Mouse (Mus musculus): ENCODE measurements around the gene Ccdc62. TPM values are rescaled to one million over a fixed set of nuclear protein-coding genes. Genes with fewer than 3 reads are reported as not detected.

Ccdc62 gene
- polyA plus RNA-seq, 1 experiment from 2014 or later = 6.8 TPM

DNA sequence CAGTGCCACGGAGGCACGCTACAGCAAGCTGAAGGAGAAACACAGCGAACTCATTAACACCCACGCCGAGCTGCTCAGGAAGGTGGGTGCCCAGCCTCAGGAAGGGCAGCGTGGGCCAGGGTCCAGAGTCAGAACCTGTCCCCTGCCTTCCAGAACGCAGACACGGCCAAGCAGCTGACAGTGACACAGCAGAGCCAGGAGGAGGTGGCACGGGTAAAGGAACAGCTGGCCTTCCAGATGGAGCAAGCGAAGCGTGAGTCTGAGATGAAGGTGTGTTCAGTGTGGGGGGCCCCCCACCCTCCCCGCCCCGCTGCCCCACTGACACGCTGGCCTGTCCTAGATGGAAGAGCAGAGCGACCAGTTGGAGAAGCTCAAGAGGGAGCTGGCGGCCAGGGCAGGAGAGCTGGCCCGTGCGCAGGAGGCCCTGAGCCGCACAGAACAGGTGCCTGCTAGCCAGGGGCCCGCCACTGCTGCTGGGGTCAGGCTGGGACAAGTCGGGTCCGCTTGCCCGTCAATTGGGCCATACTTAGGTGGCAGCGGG is 66.8 kb downstream of the Ccdc62 start:
- Histone ChIP-seq H3K9ac (ENCODE audit: low read length) (no peak overlapping the region), H3K36me3 (ENCODE audit: control insufficient read depth, insufficient read depth, low read length) (no peaks in the 10 kb centered on the region), H3K4me2 (ENCODE audit: low read depth, low read length) (no peak overlapping the region), H3K27ac (ENCODE audit: low read length) (no peak overlapping the region), H3K9me3 (replicated peaks; ENCODE audit: control insufficient read depth, low read length) (no peaks in the 10 kb centered on the region), H3K4me1 (ENCODE audit: control insufficient read depth, insufficient read depth, low read length) (0 out of 2 replicates have a peak, but pooled peaks cover 5% of the 10 kb centered on the region), H3K27me3 (ENCODE audit: control insufficient read depth, insufficient read depth, low read length) (no peaks in the 10 kb centered on the region), H3K4me3 (replicated peaks; ENCODE audit: low read length) (no peak overlapping the region)
- ATAC-seq (ENCODE audit: insufficient read depth, low FRiP score) = no peak
- WGBS = 86% methylated on average over 24 of the region's 24 CpGs

DNA sequence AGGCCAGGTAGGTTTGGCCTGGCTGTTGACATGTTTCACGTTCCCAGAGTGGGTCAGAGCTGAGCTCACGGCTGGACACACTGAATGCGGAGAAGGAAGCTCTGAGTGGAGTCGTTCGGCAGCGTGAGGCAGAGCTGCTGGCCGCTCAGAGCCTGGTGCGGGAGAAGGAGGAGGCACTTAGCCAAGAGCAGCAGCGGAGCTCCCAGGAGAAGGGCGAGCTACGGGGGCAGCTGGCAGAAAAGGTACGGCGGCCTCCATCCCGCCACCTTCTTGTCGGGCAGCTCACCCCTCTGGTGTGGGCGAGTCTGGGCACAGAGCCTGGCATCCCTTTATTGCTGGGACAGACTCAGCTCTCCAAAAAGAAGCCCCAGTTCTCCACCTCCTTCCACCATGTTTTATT is 67.3 kb downstream of the Ccdc62 start:
- ATAC-seq (ENCODE audit: insufficient read depth, low FRiP score) = no peak

DNA sequence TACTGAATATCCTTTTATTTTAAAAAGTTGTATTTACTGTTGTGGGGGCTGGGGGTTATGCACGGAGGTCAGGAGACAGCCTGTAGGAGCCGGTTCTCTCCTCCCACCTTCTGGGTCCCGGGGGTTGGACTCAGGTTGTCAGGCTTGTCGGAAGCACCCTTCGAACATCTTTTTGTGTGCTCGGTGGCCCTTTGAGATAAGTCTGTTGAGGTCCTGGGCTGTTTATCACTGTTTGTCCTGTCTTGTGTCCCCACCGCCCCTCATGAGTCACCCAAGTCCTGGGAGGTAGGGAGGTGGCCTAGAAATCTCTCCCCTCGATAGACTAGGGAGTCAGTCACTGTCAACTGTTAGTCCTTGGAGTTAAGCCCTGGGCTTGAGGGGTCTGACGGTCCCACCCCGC is 67.9 kb downstream of the Ccdc62 start:
- ATAC-seq (ENCODE audit: insufficient read depth, low FRiP score) = no peak
- H3K27me3 ChIP-seq (ENCODE audit: control insufficient read depth, insufficient read depth, low read length) = no peaks in the 10 kb centered on the region
- no peak overlapping the region for H3K9ac ChIP-seq (ENCODE audit: low read length)
- H3K4me2 ChIP-seq (ENCODE audit: low read depth, low read length) = no peak overlapping the region
- no peaks in the 10 kb centered on the region for H3K4me1 ChIP-seq (ENCODE audit: control insufficient read depth, insufficient read depth, low read length)
- H3K36me3 ChIP-seq (ENCODE audit: control insufficient read depth, insufficient read depth, low read length) = no peaks in the 10 kb centered on the region
- WGBS = 68% methylated on average over 10 of the region's 10 CpGs
- no peaks in the 10 kb centered on the region for H3K9me3 ChIP-seq (replicated peaks; ENCODE audit: control insufficient read depth, low read length)
- H3K4me3 ChIP-seq (replicated peaks; ENCODE audit: low read length) = no peak overlapping the region
- H3K27ac ChIP-seq (ENCODE audit: low read length) = no peak overlapping the region

More for the DNA sequence above, 67.3 kb downstream of the Ccdc62 start:
- Histone ChIP-seq H3K9ac (ENCODE audit: low read length) (no peak overlapping the region), H3K27ac (ENCODE audit: low read length) (no peak overlapping the region), H3K9me3 (replicated peaks; ENCODE audit: control insufficient read depth, low read length) (no peaks in the 10 kb centered on the region), H3K4me1 (ENCODE audit: control insufficient read depth, insufficient read depth, low read length) (no peaks in the 10 kb centered on the region), H3K4me3 (replicated peaks; ENCODE audit: low read length) (no peak overlapping the region), H3K36me3 (ENCODE audit: control insufficient read depth, insufficient read depth, low read length) (no peaks in the 10 kb centered on the region), H3K4me2 (ENCODE audit: low read depth, low read length) (no peak overlapping the region), H3K27me3 (ENCODE audit: control insufficient read depth, insufficient read depth, low read length) (no peaks in the 10 kb centered on the region)
- 74% methylated on average over 16 of the region's 16 CpGs for WGBS

DNA sequence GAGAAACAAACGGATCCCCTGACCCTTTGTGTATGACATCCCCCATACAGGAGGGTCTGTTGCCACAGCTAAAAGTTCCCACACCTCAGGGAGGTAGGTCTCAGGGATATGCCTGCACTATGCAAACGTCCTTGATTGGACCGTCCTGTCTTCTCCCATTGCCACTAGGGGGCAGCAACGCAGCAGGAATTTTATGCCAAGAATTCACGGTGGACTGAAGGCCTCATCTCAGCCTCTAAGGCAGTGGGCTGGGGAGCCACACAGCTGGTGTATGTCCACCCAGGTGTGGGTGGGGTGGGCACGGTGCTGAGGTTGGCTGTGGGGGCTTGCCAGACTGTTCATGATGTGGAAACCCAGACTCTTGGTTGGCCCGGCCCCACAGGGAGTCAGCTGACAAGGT is 70.3 kb downstream of the Ccdc62 start:
- 8% methylated on average over 7 of the region's 7 CpGs for WGBS
- peaks cover 1% of the 10 kb centered on the region for H3K36me3 ChIP-seq (ENCODE audit: control insufficient read depth, insufficient read depth, low read length)

DNA sequence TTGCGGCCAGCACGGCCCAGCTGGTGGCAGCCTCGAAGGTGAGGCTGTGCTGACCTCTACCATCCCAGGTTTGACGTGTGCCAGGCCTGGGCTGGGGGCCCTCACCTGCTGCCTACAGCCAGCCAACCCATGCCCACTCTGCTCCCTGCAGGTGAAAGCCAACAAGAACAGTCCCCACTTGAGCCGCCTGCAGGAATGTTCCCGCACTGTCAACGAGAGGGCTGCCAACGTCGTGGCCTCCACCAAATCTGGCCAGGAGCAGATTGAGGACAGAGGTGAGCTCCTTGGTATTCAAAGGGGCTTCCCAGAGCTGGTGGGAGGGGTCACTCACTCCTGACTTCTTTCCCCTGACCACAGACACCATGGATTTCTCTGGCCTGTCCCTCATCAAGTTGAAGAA is 70.8 kb downstream of the Ccdc62 start:
- Histone ChIP-seq H3K4me3 (replicated peaks; ENCODE audit: low read length) (no peak overlapping the region), H3K9me3 (replicated peaks; ENCODE audit: control insufficient read depth, low read length) (no peaks in the 10 kb centered on the region), H3K4me2 (ENCODE audit: low read depth, low read length) (no peak overlapping the region), H3K27me3 (ENCODE audit: control insufficient read depth, insufficient read depth, low read length) (no peaks in the 10 kb centered on the region), H3K27ac (ENCODE audit: low read length) (no peak overlapping the region), H3K9ac (ENCODE audit: low read length) (no peak overlapping the region), H3K36me3 (ENCODE audit: control insufficient read depth, insufficient read depth, low read length) (peaks cover 6% of the 10 kb centered on the region), H3K4me1 (ENCODE audit: control insufficient read depth, insufficient read depth, low read length) (no peaks in the 10 kb centered on the region; the same call in 1 of the 2 replicates)
- ATAC-seq (ENCODE audit: insufficient read depth, low FRiP score) = no peak
- WGBS = 57% methylated on average over 9 of the region's 9 CpGs

More for the DNA sequence above, 70.3 kb downstream of the Ccdc62 start:
- Histone ChIP-seq H3K4me3 (replicated peaks; ENCODE audit: low read length) (no peak overlapping the region), H3K9me3 (replicated peaks; ENCODE audit: control insufficient read depth, low read length) (no peaks in the 10 kb centered on the region), H3K4me2 (ENCODE audit: low read depth, low read length) (no peak overlapping the region), H3K27ac (ENCODE audit: low read length) (no peak overlapping the region), H3K9ac (ENCODE audit: low read length) (no peak overlapping the region), H3K4me1 (ENCODE audit: control insufficient read depth, insufficient read depth, low read length) (no peaks in the 10 kb centered on the region; the same call in 1 of the 2 replicates), H3K27me3 (ENCODE audit: control insufficient read depth, insufficient read depth, low read length) (no peaks in the 10 kb centered on the region)
- ATAC-seq (ENCODE audit: insufficient read depth, low FRiP score) = peak; percentile 26; the same call in 1 of the 2 replicates

DNA sequence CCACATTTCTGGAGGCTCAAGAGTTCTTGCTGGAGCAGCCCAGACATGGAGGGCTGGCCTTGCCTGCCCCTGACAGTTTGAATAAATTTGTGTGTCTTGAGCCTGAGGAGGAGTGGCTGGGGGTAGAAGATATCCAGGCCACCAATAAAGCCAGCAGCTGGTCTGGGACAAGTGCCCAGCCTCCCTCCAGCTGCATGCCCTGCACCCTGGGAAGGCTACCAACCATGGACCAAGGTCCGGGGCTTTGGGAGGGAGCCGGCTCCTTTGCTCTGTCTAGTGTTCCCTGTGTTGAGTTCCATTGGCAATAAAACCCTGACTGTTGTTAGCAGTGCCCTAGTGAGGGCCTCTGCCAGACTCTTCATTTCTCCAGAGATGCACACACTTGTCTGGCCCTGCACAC is 72.4 kb downstream of the Ccdc62 start:
- ATAC-seq (ENCODE audit: insufficient read depth, low FRiP score) = no peak
- Histone ChIP-seq H3K27ac (ENCODE audit: low read length) (peak overlapping the region; percentile 13; the same call in 1 of the 2 replicates), H3K4me3 (replicated peaks; ENCODE audit: low read length) (no peak overlapping the region), H3K9me3 (replicated peaks; ENCODE audit: control insufficient read depth, low read length) (no peaks in the 10 kb centered on the region), H3K4me1 (ENCODE audit: control insufficient read depth, insufficient read depth, low read length) (no peaks in the 10 kb centered on the region; the same call in 1 of the 2 replicates), H3K4me2 (ENCODE audit: low read depth, low read length) (no peak overlapping the region), H3K36me3 (ENCODE audit: control insufficient read depth, insufficient read depth, low read length) (peaks cover 12% of the 10 kb centered on the region), H3K9ac (ENCODE audit: low read length) (no peak overlapping the region), H3K27me3 (ENCODE audit: control insufficient read depth, insufficient read depth, low read length) (no peaks in the 10 kb centered on the region)
- 77% methylated on average over 2 of the region's 2 CpGs for WGBS

DNA sequence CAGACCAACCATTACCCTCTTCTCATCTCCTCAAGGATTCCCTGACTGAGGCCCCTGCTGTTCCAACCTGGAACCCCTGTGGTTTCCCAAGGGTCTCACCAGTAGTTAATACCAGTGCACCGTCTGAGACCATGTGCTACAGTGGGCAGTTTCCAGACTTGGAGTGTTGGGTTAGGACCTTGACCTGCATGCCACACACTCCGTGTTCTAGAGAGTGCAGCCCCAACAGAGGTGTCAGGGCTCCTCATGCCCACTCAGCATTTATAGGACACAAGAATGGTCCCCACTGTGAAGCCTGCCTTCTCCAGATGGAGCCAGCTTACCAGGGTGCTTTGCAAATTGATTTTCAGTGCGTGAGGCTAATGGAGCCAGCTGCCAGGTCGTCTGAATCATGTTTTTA is 72.9 kb downstream of the Ccdc62 start:
- no peak for ATAC-seq (ENCODE audit: insufficient read depth, low FRiP score)
- H3K27ac ChIP-seq (ENCODE audit: low read length) = peak overlapping the region; percentile 13; the same call in 1 of the 2 replicates
- 71% methylated on average over 4 of the region's 4 CpGs for WGBS

DNA sequence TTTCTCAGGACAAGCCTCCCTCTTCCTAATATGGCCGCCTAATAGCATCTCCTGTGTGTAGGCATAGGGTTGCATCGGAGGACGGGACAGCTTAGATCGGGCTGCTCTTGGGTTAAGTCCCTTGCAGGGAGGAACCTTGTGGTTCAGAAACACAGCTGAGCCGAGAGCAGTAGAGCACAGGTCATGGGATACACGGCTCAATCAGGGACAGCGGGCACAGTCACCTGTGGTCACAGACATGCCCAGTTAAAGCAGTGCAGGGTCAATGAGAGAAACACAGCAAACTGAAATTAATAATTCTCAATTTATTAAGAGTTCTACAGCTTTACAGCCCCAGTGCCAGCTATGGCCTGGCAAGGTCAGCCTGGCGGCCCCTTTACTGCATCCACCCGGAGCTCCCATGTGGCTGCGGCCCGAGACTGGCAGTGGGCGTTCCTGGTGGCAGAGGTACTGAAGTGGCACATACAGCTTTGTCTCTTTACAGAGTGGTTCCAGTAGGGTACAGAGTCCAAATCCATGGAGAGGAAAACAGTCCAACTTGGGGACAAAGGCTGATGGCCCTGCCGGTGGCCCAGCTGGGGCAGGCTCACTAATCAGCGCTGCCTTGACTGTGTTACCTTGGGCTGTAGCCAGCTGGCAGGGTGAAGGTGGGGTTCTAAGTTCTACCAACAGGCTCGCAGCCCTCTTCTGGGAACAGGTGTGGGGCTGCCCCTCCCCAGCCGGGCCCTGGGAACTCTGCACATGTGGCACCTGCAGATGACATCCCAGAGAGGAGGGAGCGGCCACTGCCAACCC is 74.1 kb downstream of the Ccdc62 start:
- Histone ChIP-seq H3K9me3 (replicated peaks; ENCODE audit: control insufficient read depth, low read length) (no peaks in the 10 kb centered on the region), H3K4me3 (replicated peaks; ENCODE audit: low read length) (no peak overlapping the region), H3K4me2 (ENCODE audit: low read depth, low read length) (no peak overlapping the region), H3K9ac (ENCODE audit: low read length) (no peak overlapping the region), H3K27me3 (ENCODE audit: control insufficient read depth, insufficient read depth, low read length) (no peaks in the 10 kb centered on the region), H3K36me3 (ENCODE audit: control insufficient read depth, insufficient read depth, low read length) (peaks cover 17% of the 10 kb centered on the region), H3K4me1 (ENCODE audit: control insufficient read depth, insufficient read depth, low read length) (no peaks in the 10 kb centered on the region; the same call in 1 of the 2 replicates), H3K27ac (ENCODE audit: low read length) (peak overlapping the region; percentile 7; the same call in 1 of the 2 replicates)
- ATAC-seq (ENCODE audit: insufficient read depth, low FRiP score) = peak; percentile 49; the same call in 1 of the 2 replicates
- WGBS = 85% methylated on average over 17 of the region's 17 CpGs

More for the DNA sequence above, 72.9 kb downstream of the Ccdc62 start:
- H3K36me3 ChIP-seq (ENCODE audit: control insufficient read depth, insufficient read depth, low read length) = peaks cover 12% of the 10 kb centered on the region
- H3K4me1 ChIP-seq (ENCODE audit: control insufficient read depth, insufficient read depth, low read length) = no peaks in the 10 kb centered on the region; the same call in 1 of the 2 replicates
- no peaks in the 10 kb centered on the region for H3K27me3 ChIP-seq (ENCODE audit: control insufficient read depth, insufficient read depth, low read length)
- no peak overlapping the region for H3K9ac ChIP-seq (ENCODE audit: low read length)
- no peak overlapping the region for H3K4me2 ChIP-seq (ENCODE audit: low read depth, low read length)
- no peaks in the 10 kb centered on the region for H3K9me3 ChIP-seq (replicated peaks; ENCODE audit: control insufficient read depth, low read length)
- no peak overlapping the region for H3K4me3 ChIP-seq (replicated peaks; ENCODE audit: low read length)

DNA sequence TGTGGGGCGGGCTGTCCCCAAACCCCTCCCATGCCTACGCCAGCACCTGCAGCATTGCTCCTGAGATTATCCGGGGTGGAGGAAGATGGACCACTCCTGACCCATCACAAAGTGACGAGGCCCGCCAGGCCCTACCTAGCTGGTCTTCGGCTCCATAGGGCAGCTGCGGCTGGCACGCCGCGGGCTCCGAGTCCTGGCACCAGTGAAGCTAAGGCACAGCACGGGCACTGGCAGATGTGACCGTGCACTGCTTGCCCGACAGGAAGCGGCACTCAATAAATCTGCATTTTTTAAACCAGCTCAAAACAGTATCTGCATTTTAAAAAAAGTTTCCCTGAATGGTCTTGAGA is 74.6 kb downstream of the Ccdc62 start:
- 88% methylated on average over 15 of the region's 15 CpGs for WGBS
- peaks cover under 1% of the 10 kb centered on the region for H3K4me1 ChIP-seq (ENCODE audit: control insufficient read depth, insufficient read depth, low read length)
- 0 out of 2 replicates have a peak overlapping the region, but pooled peaks have one; percentile 7 for H3K27ac ChIP-seq (ENCODE audit: low read length)
- H3K4me3 ChIP-seq (replicated peaks; ENCODE audit: low read length) = no peak overlapping the region
- ATAC-seq (ENCODE audit: insufficient read depth, low FRiP score) = no peak
- H3K9ac ChIP-seq (ENCODE audit: low read length) = no peak overlapping the region
- H3K27me3 ChIP-seq (ENCODE audit: control insufficient read depth, insufficient read depth, low read length) = no peaks in the 10 kb centered on the region
- H3K36me3 ChIP-seq (ENCODE audit: control insufficient read depth, insufficient read depth, low read length) = peaks cover 19% of the 10 kb centered on the region
- no peak overlapping the region for H3K4me2 ChIP-seq (ENCODE audit: low read depth, low read length)
- H3K9me3 ChIP-seq (replicated peaks; ENCODE audit: control insufficient read depth, low read length) = no peaks in the 10 kb centered on the region
